Mouse (Mus musculus) MEL (cell line): ENCODE results near the gene Gm20695.

Experiments
- CTCF ChIP-seq, 3 experiments: IDR thresholded peaks in 2 of 3; conservative IDR thresholded peaks in 1 of 3; 2 replicates each; pipeline ENCODE4 v1.5.1; 2011 to 2012; ENCODE audit warnings: low read length in 3 of 3, low read depth in 2 of 3, mild to moderate bottlenecking in 2 of 3, improper control_type of control experiment in 1 of 3, inconsistent platforms in 1 of 3, mixed read lengths in 1 of 3, moderate library complexity in 1 of 3; ENCODE audit not compliant: control insufficient read depth in 1 of 3, insufficient read depth in 1 of 3, poor library complexity in 1 of 3, severe bottlenecking in 1 of 3
- EP300 ChIP-seq, 2 experiments: IDR thresholded peaks; 2 replicates each; pipeline ENCODE4 v1.6.1; 2011; ENCODE audit warnings: improper control_type of control experiment in 2 of 2, low read length in 2 of 2, low read depth in 1 of 2, mild to moderate bottlenecking in 1 of 2
- ETS1 ChIP-seq: IDR thresholded peaks from 2 replicates; pipeline ENCODE4 v1.6.1; 2012; ENCODE audit warnings: low read depth, mild to moderate bottlenecking, inconsistent platforms, low read length, improper control_type of control experiment, moderate library complexity
- POLR2A ChIP-seq, 2 experiments: IDR thresholded peaks; 2 replicates each; pipeline ENCODE4 v1.6.1; 2011 to 2012; ENCODE audit warnings: low read length in 2 of 2, mild to moderate bottlenecking in 2 of 2, control low read depth in 1 of 2, improper control_type of control experiment in 1 of 2, low read depth in 1 of 2, moderate library complexity in 1 of 2; ENCODE audit not compliant: control insufficient read depth in 1 of 2, insufficient read depth in 1 of 2, poor library complexity in 1 of 2
- ZC3H11A ChIP-seq: IDR thresholded peaks from 2 replicates; pipeline ENCODE4 v1.6.1; 2012; ENCODE audit warnings: low read depth, mild to moderate bottlenecking, inconsistent platforms, low read length, improper control_type of control experiment

DNA sequence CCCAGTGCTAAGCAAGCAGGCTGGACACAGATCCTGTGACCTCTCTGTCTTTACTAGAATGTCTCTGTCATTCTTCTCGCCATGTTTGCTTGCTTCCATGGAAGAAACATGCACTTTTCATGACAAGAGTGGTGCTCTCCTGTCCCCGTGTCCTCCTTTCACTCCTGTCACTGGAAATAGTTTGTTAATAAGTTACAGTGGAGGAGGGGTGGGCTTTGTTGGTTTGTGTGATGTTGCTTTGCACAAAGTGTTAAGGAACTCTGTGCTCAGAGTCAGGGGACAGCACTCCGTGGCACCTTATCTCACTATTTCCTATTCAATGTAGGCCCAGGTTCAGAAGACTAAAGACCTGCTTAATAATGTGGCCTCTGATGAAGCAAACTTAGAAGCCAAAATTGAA is 39.1 kb downstream of the Gm20695 start:
- TF ChIP-seq EP300 (IDR thresholded peaks at IDR 0.05; ENCODE audit: low read depth in 1 of 2, low read length in 2 of 2) (no peak), ZC3H11A (no peak), CTCF (IDR thresholded peaks at IDR 0.05 in 2 of 3, conservative IDR thresholded peaks at IDR 0.05 in 1 of 3; ENCODE audit: control insufficient read depth in 1 of 3, insufficient read depth in 1 of 3, low read depth in 2 of 3, low read length in 3 of 3, poor library complexity in 1 of 3, severe bottlenecking in 1 of 3) (no peak), ETS1 (no peak), POLR2A (IDR thresholded peaks at IDR 0.05; ENCODE audit: control insufficient read depth in 1 of 2, insufficient read depth in 1 of 2, low read depth in 1 of 2, low read length in 2 of 2, poor library complexity in 1 of 2) (no peak)
